Mouse (Mus musculus): Measurements from ENCODE around the gene Stk32b.

- TF ChIP-seq CTCF (IDR thresholded peaks at IDR 0.05; ENCODE audit: low read depth) (no peak), EP300 (optimal IDR thresholded peaks at IDR 0.05) (no peak)
These were observed 297.9 kb downstream of the Stk32b start for GRCm38 (mm10) chr5:37419028-37419427.
